Mouse (Mus musculus): Measurements from ENCODE around the gene Rab8a. TPM values are rescaled to one million over a fixed set of nuclear protein-coding genes. Genes with fewer than 3 reads are reported as not detected.
A peak's percentile ranks its signal among the peaks of the same experiment; 100 is the strongest.
"Not testable (repeated sequence)": the region's sequence is repeated elsewhere in the genome, so short reads cannot be mapped to it uniquely, and the experiment has no call there.

The Rab8a gene
- total RNA-seq (2021), result 10 to 100 TPM; 40.0 to 41.2 TPM

DNA sequence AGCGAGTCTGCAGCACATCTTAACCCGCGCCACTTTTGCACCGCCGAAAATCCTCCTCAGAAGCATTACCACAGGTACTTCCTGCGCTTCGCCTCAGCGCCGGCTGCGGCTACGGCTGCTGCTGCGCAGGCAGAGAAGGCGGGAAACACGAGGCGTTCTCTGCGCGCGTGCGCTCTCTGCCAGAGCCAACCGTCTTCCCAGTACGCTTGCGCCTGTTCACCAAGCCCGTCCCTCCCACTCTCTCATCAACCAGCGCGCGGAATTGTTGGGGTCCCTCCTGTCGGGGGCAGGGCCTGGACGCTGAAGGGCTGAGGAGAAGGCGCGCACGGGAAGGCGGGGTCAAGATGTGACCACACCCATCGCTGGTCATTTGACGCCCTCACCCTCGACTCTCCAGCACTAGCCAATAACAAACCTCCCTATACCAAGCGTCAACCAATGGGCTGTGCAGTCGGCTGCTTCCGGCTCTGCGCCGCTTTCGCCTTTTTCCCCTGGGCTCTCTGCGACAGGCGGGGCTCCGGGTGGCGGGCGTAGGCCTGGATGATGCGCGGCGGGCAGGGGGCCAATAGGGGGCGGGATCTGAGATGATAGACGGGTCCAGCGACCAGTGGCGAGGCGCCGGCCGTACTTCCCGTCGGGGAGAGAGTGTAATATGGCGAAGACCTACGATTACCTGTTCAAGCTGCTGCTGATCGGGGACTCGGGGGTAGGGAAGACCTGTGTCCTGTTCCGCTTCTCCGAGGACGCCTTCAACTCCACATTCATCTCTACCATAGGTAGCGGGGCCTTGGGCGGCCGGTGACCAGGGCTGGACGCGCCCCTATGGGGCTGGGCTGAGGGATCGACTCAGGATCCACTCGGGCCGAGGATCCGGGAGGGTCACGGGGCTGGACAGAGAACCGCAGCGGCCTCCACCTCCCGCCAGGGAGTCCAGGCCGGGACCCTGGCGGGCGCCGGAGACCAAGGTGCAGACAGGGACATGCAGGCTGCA lies at the start of gene Rab8a:
Gene Rab8a (plus strand): TSS at position 494 of the 991 bp plus-strand sequence.
- peak; percentile 100 for DNase-seq (ENCODE audit: extremely low spot score in 1 of 2, low spot score in 1 of 2)

DNA sequence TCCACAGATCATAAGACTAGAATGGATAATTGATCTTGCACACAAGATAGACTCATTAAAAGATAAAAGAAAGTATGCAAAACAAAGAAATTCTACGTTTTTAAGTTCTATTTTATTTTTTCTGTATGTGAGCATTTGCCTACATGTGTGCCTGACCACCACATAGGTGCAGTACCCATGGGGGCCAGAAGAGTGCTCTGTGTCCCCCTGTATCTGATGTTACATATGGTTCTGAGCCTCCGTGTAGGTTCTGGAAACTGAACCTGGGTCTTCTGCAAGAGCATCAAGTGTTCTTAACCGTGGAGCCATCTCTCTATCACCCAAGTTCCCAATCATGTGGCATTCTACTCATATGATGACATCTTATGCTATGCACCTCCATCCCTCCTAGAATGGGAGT lies 48.5 kb upstream of the Rab8a start:
- no peak for DNase-seq (ENCODE audit: extremely low spot score in 1 of 2, low spot score in 1 of 2)

DNA sequence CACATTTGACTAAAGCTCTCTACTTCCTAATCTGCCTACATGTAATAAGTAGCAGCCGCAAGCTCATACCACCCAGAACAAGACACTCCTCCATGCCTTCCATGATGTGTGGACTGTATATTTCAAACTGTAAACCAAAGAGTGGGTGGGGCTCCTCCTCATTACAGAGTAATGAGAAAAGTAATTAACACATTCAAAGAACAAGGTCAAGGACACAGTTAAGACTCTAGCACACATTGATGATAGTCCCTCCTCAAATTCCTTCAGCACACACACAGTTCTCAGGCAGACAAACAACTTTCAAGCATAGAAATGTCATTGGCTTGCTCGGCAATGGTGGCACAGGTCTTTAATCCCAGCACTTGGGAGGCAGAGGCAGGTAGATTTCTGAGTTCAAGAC lies 45.8 kb upstream of the Rab8a start:
- no peak for DNase-seq (ENCODE audit: extremely low spot score in 1 of 2, low spot score in 1 of 2)

DNA sequence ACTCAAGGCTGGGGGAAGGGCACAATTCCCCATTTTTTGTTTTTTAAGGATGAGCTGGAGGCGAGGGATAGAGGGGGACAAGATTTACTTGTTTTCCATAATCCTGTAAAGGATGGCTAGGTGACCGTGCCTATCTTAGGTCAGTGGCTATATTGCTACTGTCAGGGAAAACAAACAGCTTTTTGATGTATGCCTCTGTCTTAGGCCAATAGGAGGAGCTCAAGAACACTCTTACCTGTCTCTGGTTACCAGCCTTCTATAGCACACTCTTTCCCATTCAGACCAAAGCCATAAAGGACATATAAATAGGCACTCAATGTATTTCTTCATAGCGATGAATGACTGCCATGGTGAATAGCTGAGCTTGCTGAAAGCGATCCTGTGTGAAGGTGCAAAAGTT lies 42.4 kb upstream of the Rab8a start:
- no peak for DNase-seq (ENCODE audit: extremely low spot score in 1 of 2, low spot score in 1 of 2)

DNA sequence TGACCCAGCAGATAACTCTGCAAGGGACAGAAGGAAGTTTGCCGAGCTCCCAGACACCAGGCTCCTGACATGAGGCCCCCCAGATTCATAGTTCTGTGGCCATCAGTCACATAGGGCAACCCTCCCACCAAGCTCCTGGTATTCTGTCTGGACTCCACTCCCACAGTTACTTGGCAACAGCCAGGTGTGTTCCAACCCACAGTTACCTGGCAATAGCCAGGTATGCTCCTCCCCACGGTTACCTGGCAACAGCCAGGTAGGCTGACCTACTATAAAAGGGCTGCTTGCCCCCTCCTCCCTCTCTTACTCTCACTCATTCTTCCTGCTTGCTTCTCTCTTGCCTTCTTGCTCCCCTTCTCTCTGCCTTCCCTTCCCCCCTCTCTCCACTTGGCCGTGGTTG lies 39.5 kb upstream of the Rab8a start:
- DNase-seq (ENCODE audit: extremely low spot score in 1 of 2, low spot score in 1 of 2), result not testable (repeated sequence)

DNA sequence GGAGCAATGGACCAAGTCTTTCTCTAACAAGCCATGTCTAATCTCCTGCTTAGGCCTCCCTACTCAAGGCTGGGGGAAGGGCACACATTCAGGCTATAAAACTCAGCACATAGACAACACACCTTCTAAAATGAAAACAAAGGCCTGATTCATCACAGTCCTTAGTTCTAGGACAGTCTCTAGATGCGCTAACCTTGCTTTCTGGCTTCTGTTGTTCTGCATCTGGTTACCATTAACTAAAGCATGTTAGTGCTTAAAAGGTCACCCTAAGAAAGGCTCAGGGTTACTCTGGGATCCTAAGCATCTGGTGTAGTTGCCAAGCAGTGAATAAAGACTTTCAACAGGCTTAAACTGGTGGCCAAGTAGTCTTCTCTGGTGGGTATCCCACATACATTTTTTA lies 39.0 kb upstream of the Rab8a start:
- DNase-seq (ENCODE audit: extremely low spot score in 1 of 2, low spot score in 1 of 2), result no peak

DNA sequence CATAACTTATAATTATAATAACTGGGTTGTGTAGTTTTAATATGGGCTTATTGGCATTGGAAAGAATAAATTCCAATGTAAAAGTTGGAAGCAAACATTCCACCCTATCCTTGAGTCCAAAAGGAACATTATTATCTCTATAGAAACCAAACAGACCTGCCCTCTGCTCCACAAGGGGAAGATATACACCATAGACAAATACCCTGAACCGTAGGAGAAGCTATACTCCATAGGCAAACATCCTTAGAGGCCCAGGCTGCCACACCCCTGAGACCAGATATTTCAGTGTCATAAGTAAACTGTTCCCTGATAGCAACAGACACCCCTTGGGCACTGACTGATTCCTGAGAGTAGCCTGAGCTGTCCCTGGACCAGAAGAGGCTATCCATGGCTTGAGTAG lies 33.2 kb upstream of the Rab8a start:
- no peak for DNase-seq (ENCODE audit: extremely low spot score in 1 of 2, low spot score in 1 of 2)

DNA sequence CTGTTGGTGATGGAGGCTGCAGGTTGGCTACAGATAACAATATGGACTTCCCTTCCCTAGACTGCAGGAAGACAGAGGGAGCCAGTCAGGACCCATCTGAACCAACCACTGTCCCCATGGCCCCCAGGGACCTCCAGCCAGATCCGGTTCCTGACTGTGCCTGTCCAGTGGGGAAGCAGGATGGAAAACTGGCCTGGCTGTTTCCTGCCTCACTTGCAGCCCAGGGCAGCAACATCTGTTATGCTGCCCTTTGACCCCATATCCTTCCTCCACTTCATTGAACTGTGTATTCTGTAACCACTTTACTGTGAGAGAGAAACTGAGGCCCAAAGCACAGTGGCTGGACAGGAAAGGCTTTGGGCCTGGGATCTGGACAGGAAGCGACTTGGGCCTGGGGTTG lies 29.7 kb upstream of the Rab8a start:
- no peak for DNase-seq (ENCODE audit: extremely low spot score in 1 of 2, low spot score in 1 of 2)

DNA sequence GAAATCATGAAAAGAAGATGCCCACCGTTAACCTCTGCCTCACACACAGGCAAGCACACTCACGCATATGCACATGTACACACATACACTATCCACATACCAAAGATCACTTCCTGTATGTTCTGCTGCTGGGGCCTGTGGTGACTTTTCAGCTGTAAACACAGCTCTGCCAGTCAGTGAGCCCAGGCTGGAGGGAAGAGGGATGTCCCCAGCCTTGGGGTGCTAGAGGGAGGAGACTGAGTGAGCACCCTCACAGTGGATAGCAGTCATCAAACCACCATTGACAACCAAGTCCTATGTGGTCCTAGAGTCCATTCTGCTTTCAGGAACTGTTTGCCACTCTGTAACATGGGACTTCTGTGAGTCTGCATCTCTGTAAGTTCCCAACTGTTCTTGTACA lies 29.1 kb upstream of the Rab8a start:
- no peak for DNase-seq (ENCODE audit: extremely low spot score in 1 of 2, low spot score in 1 of 2)

DNA sequence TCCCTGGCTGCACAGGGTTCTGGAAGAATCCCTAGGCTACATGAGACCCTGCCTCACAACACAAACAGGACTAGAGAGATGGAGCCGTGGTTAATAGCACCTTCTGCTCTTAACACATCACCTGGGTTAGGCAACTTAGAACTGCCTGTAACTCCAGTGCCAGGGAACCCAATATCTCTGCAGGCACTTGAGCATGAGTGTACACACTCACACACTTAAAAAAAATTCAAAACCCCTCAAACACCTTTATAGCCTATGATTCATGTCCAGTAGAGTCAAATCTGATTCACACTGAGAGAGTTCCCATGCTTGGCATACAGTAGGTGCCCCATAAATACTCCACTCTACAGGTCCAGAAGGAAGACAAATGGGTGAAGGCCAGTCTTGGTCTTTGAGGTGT lies 28.6 kb upstream of the Rab8a start:
- no peak for DNase-seq (ENCODE audit: extremely low spot score in 1 of 2, low spot score in 1 of 2)

DNA sequence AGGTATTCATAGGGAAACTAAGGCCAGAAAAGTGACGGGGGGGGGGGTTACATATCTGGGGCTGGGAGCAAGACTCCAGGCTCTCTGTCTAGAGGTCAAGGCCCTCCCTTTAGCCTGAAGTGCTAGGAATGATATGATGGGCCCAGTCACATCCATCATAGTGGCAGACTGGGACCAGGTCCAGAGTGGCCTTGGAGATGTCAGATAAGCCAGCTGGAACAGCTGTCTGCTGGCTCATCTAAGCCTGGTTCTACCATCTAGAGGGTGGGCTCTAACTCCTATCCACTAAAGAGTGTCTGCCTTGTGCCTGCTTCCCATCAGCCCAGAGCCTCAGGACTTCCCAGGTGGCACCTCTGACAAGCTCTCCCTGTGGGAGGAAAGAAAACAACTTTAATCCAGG lies 28.1 kb upstream of the Rab8a start:
- DNase-seq (ENCODE audit: extremely low spot score in 1 of 2, low spot score in 1 of 2), result no peak

DNA sequence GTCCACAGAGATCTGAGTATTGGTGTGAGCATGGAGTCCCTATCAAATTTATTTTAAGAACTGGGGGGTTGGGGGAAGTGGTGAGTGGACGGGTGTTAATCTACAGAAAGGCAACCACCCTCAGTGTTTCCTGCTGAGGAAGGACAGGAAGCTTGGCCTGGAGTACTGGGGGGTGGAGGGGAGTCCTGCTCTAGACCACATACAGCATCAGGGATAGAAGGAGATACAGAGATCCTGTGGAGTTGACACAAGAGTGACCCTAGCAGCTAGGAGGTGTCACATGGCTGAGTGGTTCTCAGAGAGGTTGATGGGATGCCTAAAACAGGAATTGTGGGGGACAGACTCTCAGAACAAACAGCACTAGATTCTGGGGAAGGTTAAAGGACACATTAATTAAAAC lies 27.5 kb upstream of the Rab8a start:
- DNase-seq (ENCODE audit: extremely low spot score in 1 of 2, low spot score in 1 of 2), result no peak

DNA sequence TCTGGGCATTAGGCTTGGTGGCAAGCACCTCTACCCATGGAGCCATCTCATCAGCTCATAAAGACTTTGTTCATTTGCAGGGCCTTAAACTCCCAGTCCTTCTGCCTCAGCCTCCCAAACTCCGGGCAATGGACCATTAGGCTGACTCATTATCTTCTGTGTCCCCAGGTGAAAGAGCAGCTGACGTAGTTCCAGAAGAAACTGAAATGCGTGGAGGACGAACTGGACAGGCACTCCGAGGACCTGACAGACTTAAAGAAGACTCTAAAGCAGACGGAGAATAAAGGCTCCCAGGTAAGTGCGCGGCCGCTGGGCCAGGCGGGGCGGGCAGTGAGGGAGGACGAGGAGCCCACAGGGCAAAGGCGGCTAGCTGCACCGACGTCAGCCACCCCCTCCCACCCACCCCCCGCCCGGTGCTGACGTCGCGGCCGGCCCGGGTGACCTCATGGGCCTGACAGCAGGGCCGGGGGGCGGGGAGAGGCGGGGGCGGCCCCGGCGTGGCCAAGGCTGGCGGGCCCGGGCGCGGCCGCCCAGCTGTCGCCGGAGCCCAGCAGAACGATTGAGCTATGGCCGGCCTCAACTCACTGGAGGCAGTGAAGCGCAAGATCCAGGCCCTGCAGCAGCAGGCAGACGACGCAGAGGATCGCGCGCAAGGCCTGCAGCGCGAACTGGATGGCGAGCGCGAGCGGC lies 26.1 kb upstream of the Rab8a start, which contains the start of gene Tpm4:
Gene Tpm4 (plus strand): TSS at position 220 of the 690 bp plus-strand sequence.
- peak; percentile 37 to 40 for DNase-seq (ENCODE audit: extremely low spot score in 1 of 2, low spot score in 1 of 2)

DNA sequence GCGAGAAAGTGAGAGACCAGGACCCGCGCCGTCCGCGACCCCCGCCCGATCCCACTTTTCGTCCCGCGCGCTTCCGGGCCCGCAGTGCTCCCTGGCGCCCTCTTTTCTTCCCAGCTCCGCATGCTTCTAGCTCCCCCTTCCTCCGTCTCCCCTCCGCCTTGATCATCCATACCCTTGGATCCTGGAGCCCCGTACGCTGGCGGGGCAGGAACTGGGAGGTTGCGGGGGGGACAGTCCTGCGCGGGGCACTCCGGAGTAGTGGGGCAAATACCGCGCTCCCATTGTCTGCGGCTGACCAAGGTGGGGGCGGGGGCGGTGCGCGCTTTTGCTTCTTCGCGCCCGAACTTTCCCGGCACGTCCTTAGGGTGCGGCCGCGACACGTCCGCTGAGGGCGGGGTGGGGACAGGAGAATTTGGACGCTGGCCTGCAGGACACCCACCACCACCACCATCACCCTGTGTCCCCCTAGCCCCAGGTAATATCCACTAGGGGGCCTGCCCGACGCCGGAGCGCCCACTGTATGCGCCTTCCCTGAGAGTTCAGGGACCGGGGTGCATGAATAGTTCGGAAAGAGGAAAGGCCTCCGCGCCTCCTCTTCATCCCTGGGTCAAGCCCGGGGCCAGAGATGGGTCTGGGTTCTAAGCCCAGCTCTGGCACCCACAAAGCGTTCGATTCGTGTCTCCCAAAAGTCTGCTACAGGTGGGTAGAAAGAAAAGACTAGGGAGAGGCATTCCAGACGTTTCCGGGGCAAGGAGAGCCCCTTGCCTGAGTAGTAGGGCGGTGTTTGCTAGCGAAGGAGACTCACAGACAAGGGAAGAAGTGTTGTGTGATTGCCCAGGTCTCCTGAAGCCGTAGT lies 25.3 kb upstream of the Rab8a start:
- peak in 1 of 2 experiments; percentile 26 for DNase-seq (ENCODE audit: extremely low spot score in 1 of 2, low spot score in 1 of 2)

DNA sequence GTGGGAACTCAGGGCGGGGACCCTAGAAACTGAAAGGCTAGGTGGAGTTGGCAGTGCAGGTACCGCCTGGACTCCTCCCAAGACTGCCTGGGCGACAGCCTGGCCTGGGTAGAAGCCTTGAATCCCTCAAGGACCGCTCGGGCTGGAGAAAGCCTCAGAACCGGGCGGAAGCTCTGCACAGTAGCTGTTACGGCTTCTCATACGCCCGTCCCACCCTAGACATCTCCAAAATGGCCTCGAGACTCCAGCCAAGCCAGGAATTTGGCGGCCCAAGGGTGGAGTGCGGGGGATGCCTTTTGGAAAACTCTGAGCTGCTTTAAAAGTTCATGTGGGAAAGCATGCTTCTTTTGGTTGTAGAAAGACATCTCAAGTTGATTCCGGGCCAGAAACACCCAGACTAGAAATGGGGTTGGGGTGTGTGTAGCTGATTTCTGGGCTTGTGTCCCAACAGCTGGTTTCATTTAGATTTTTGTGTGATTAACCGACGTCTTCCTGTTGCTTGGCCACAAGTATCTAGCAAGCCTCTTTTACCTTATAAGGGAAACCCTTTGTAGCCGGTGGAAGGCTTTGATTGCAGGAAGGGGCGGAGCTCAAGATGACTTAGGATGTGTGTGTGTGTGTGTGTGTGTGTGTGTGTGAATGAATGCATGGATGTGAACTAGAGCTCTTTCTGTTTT lies 24.6 kb upstream of the Rab8a start:
- DNase-seq (ENCODE audit: extremely low spot score in 1 of 2, low spot score in 1 of 2), result no peak

DNA sequence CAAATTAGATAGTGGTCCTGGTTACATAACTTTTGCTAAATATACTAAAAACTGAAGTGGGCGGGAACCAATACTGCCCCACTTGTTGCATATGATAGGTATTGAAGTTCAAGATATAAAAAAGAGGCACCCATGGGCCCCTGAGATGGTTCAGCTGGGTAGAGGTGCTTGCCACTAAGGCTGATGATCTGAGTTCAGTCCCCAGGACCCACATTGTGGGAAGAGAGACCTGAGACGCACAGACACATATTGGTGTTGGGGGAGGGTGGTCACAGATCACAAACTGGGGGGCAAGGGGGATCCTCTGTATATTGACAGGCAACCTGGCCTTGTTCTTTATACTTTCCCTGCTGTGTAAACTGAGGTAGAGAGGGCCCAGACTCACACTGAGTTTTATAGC lies 23.6 kb upstream of the Rab8a start:
- no peak for DNase-seq (ENCODE audit: extremely low spot score in 1 of 2, low spot score in 1 of 2)

DNA sequence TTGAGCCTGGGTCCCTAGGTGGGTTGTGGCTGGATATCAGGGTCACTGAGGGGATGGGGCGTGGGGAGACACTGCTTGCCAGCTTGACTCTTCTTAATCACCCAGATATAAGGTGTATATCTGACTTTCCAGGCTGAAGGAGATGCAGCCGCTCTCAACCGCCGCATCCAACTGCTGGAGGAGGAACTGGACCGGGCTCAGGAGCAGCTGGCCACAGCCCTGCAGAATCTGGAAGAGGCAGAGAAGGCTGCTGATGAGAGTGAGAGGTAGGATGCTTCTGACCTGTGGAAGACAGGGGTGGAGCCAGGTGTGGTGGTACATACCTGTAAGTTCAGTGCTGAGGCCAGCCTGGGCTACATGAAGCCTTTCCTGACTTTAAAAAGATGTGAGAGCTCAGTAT lies 22.5 kb upstream of the Rab8a start:
- no peak for DNase-seq (ENCODE audit: extremely low spot score in 1 of 2, low spot score in 1 of 2)

DNA sequence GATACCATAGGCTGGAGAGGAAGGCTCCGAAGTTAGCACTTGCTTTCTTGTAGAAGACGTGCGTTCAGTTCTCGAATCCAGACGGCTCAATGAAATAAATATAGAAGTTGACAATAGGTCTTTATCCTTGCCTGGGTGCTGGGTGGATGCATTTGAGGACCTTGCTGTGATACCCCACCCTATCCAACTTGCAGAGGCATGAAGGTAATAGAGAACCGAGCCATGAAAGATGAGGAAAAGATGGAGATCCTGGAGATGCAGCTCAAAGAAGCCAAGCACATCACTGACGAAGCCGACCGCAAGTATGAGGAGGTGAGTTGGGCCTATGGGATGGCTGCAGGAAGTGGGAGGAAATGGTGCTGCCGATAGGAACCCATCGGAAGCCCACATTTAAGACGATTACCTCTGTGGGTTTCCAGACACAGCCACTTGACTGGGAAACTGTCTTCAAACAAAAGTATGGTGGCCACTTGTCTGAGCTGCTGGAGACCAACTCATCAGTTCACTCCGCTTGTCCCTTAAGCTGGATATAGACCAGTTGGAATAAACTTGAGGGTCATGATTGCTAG lies 17.7 kb upstream of the Rab8a start:
- no peak for DNase-seq (ENCODE audit: extremely low spot score in 1 of 2, low spot score in 1 of 2)

DNA sequence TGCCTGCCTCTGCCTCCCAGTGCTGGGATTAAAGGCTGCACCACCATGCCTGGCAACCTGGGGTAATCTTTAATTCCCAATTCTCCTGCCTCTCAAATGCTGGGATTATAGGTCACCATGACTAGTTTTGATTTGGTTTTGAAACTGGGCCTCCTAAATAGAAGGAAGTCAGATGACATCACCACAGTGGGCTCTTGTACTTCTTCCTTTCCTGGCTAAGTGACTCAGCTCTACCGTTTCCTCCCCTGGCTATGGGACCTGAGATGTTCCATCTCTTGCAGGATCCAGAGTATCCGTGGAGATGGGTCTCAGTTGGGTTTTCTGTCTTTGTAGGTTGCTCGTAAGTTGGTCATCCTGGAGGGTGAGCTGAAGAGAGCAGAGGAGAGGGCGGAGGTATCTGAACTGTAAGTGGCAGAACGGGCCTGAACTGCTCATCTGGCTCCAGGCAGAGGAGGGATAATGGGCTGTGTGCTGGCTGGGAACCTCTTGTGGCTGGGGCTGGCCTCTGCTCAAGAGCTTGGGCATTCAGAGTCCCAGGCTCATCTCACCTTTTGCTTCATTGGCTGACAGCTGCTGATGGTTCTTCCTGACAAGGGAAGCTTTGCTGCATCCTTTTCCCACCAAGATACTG lies 16.5 kb upstream of the Rab8a start:
- no peak for DNase-seq (ENCODE audit: extremely low spot score in 1 of 2, low spot score in 1 of 2)
